Comparison of ENCODE assay signal across 27 mouse cellular contexts in genomic region chr13:35813348-35814127, GRCm38 (mm10).
DNase-seq lines count a peak whose midpoint lies in the region; ATAC-seq and TF ChIP-seq lines count a peak whose summit lies in the region.
"Had no signal": no experiment of that assay in that cellular context is flagged by ENCODE, and none has a peak within 500 bp of the region (broad histone marks: within the 10 kb centered on the region; RNA-seq: fewer than 3 reads in every experiment).

No protein-coding gene starts in this region.

- TF ChIP-seq EP300 in liver, embryonic 14.5 days (IDR thresholded peaks at IDR 0.05; ENCODE audit: low read depth) = no peak

- H3K27me3 ChIP-seq in liver, embryonic 14.5 days (ENCODE audit: control insufficient read depth, insufficient read depth, low read length) = no peaks in the 10 kb centered on the region
- H3K27me3 ChIP-seq in liver, embryonic 12.5 days (replicated peaks) = no peaks in the 10 kb centered on the region
- H3K27me3 ChIP-seq: embryonic facial prominence, embryonic 13.5 days; heart, embryonic 12.5 days; hindbrain, embryonic 13.5 days; intestine, embryonic 15.5 days; liver, embryonic 13.5 days; midbrain, embryonic 13.5 days; neural tube, embryonic 13.5 days; Patski had no signal

- 0 out of 2 replicates have a peak, but pooled peaks have one; percentile 7 for TF ChIP-seq CTCF in liver, embryonic 14.5 days (IDR thresholded peaks at IDR 0.05; ENCODE audit: low read depth)

- no peak overlapping the region for H3K4me3 ChIP-seq in liver, embryonic 14.5 days (ENCODE audit: insufficient read depth in 1 of 2, low read depth in 2 of 2, low read length in 2 of 2)
- no peak overlapping the region for H3K4me3 ChIP-seq in liver, embryonic 12.5 days
- H3K4me3 ChIP-seq: embryonic facial prominence, embryonic 13.5 days; heart, adult 2 months; heart, embryonic 12.5 days; hindbrain, embryonic 13.5 days; intestine, embryonic 15.5 days; liver, embryonic 13.5 days; midbrain, embryonic 13.5 days; neural tube, embryonic 13.5 days had no signal

- H3K27ac ChIP-seq in liver, embryonic 14.5 days = no peak overlapping the region
- H3K27ac ChIP-seq in liver, embryonic 12.5 days = no peak overlapping the region
- H3K27ac ChIP-seq: embryonic facial prominence, embryonic 13.5 days; heart, adult 2 months; hindbrain, embryonic 13.5 days; intestine, embryonic 15.5 days; liver, embryonic 13.5 days; macrophage; midbrain, embryonic 13.5 days; neural tube, embryonic 13.5 days had no signal

- no peak for ATAC-seq in liver, embryonic 14.5 days (ENCODE audit: insufficient read depth)
- no peak for ATAC-seq in liver, embryonic 12.5 days
- ATAC-seq in CD4-positive, CD25-positive, alpha-beta regulatory T cell, adult 4 months = peak; percentile 37
- ATAC-seq in inflammation-experienced regulatory T-cells, adult 6 months = peak; percentile 42
- ATAC-seq: forebrain, embryonic 16.5 days; intestine, embryonic 15.5 days; midbrain, embryonic 13.5 days; Patski had no signal

- H3K4me2 ChIP-seq in liver, embryonic 14.5 days (ENCODE audit: low read depth) = no peak overlapping the region
- no peak overlapping the region for H3K4me2 ChIP-seq in liver, embryonic 12.5 days
- H3K4me2 ChIP-seq: embryonic facial prominence, embryonic 13.5 days; heart, embryonic 12.5 days; hindbrain, embryonic 13.5 days; intestine, embryonic 15.5 days; liver, embryonic 13.5 days; midbrain, embryonic 13.5 days; neural tube, embryonic 13.5 days had no signal

- H3K9me3 ChIP-seq in liver, embryonic 14.5 days (ENCODE audit: control insufficient read depth, low read length) = no peaks in the 10 kb centered on the region
- H3K9me3 ChIP-seq in liver, embryonic 12.5 days (replicated peaks) = no peaks in the 10 kb centered on the region
- H3K9me3 ChIP-seq: embryonic facial prominence, embryonic 13.5 days; G1E; heart, embryonic 12.5 days; hindbrain, embryonic 13.5 days; intestine, embryonic 15.5 days; liver, embryonic 13.5 days; midbrain, embryonic 13.5 days; neural tube, embryonic 13.5 days had no signal

- peaks cover 23% of the 10 kb centered on the region for H3K36me3 ChIP-seq in liver, embryonic 14.5 days (replicated peaks; ENCODE audit: control insufficient read depth, insufficient read depth, low read depth)
- H3K36me3 ChIP-seq in liver, embryonic 12.5 days = peaks cover 29% of the 10 kb centered on the region

- whole genome bisulfite sequencing in liver, embryonic 14.5 days (ENCODE audit: insufficient replicate concordance) = 80% methylated on average over 7 of the region's 7 CpGs
- 77% methylated on average over 7 of the region's 7 CpGs for WGBS in liver, embryonic 12.5 days (ENCODE audit: insufficient replicate concordance)

- DNase-seq in liver, embryonic 14.5 days (ENCODE audit: low read depth in 3 of 3, low spot score in 3 of 3) = no peak
- no peak for DNase-seq in layer of hippocampus, adult 8-10 months (ENCODE audit: low spot score in 2 of 2)
- no peak for DNase-seq in spleen, postnatal 14 days (ENCODE audit: low spot score in 2 of 2)
- DNase-seq in left cerebral cortex, adult 9 months (ENCODE audit: low spot score in 2 of 2) = no peak
- DNase-seq: adrenal gland, postnatal 25 days; cerebellum, adult 18-20 months; cerebellum, postnatal 10 days; heart, adult 2 months; heart, postnatal 4 days; kidney, adult 2 months; layer of hippocampus, adult 9-11 months; liver, embryonic 13.5 days; lung, adult 2 months; lung, postnatal 10 days had no signal

- peaks cover 19 to 30% of the 10 kb centered on the region in 2 experiments for H3K4me1 ChIP-seq in liver, embryonic 14.5 days (replicated peaks; ENCODE audit: control insufficient read depth in 2 of 2, insufficient read depth in 2 of 2, low read length in 1 of 2)
- peaks cover 55% of the 10 kb centered on the region for H3K4me1 ChIP-seq in liver, embryonic 12.5 days
- H3K4me1 ChIP-seq: intestine, embryonic 15.5 days had no signal

- no peak overlapping the region for H3K9ac ChIP-seq in liver, embryonic 14.5 days (replicated peaks)
- no peak overlapping the region for H3K9ac ChIP-seq in liver, embryonic 12.5 days
- H3K9ac ChIP-seq: embryonic facial prominence, embryonic 13.5 days; heart, embryonic 12.5 days; hindbrain, embryonic 13.5 days; intestine, embryonic 15.5 days; liver, embryonic 13.5 days; midbrain, embryonic 13.5 days; neural tube, embryonic 13.5 days had no signal

Comparison
In these comparisons a context has a peak if more than half of its experiments do, and no peak if none do; other contexts are left out.
1. ATAC-seq: peak in CD4-positive, CD25-positive, alpha-beta regulatory T cell, adult 4 months (single experiment) and inflammation-experienced regulatory T-cells, adult 6 months (single experiment); none in liver, embryonic 14.5 days (single experiment) and liver, embryonic 12.5 days (single experiment).